8 mouse cellular contexts compared by ENCODE assay signal in genomic region chrX:169986519-169987367, GRCm38 (mm10). TPM values are rescaled to one million over a fixed set of nuclear protein-coding genes. Genes with fewer than 3 reads are reported as not detected.
DNase-seq lines count a peak whose midpoint lies in the region; ATAC-seq and TF ChIP-seq lines count a peak whose summit lies in the region.
"Not testable (repeated sequence)": the region's sequence is repeated elsewhere in the genome, so short reads cannot be mapped to it uniquely, and the experiment has no call there.

No protein-coding gene starts in this region.

- peak; percentile 92 for ATAC-seq in embryonic facial prominence, embryonic 15.5 days (ENCODE audit: insufficient number of reproducible peaks, low FRiP score, low TSS enrichment, low read depth)
- peak; percentile 86 for ATAC-seq in limb, embryonic 12.5 days (ENCODE audit: insufficient number of reproducible peaks, insufficient read depth, low FRiP score, low TSS enrichment, low read depth)
- ATAC-seq in midbrain, embryonic 14.5 days (ENCODE audit: low FRiP score, low TSS enrichment), result peak; percentile 83

- WGBS in embryonic facial prominence, embryonic 15.5 days, result 49% methylated on average over 51 of the region's 51 CpGs
- WGBS in limb, embryonic 12.5 days, result 59% methylated on average over 51 of the region's 51 CpGs
- WGBS in midbrain, embryonic 14.5 days, result 29% methylated on average over 48 of the region's 51 CpGs

- H3K36me3 ChIP-seq in embryonic facial prominence, embryonic 15.5 days, result peaks cover 61% of the 10 kb centered on the region
- peaks cover 75% of the 10 kb centered on the region for H3K36me3 ChIP-seq in limb, embryonic 12.5 days
- H3K36me3 ChIP-seq in midbrain, embryonic 14.5 days (ENCODE audit: control insufficient read depth, insufficient read depth, low read length), result peaks cover 74% of the 10 kb centered on the region

- H3K4me2 ChIP-seq in embryonic facial prominence, embryonic 15.5 days (replicated peaks), result peak overlapping the region; percentile 37
- H3K4me2 ChIP-seq in limb, embryonic 12.5 days, result peak overlapping the region; percentile 37
- H3K4me2 ChIP-seq in midbrain, embryonic 14.5 days (ENCODE audit: low read length), result peak overlapping the region; percentile 44

- peaks cover 39% of the 10 kb centered on the region for H3K9me3 ChIP-seq in embryonic facial prominence, embryonic 15.5 days (replicated peaks)
- H3K9me3 ChIP-seq in limb, embryonic 12.5 days, result peaks cover 74% of the 10 kb centered on the region
- H3K9me3 ChIP-seq in midbrain, embryonic 14.5 days (ENCODE audit: control insufficient read depth, low read length), result peaks cover 57% of the 10 kb centered on the region

- peak overlapping the region; percentile 47 for H3K4me3 ChIP-seq in bone marrow macrophage, adult 2 months (ENCODE audit: insufficient read depth, low read length)
- peak overlapping the region; percentile 29 for H3K4me3 ChIP-seq in embryonic facial prominence, embryonic 15.5 days (replicated peaks)
- H3K4me3 ChIP-seq in limb, embryonic 12.5 days (replicated peaks), result peak overlapping the region; percentile 19
- peak overlapping the region; percentile 25 for H3K4me3 ChIP-seq in midbrain, embryonic 14.5 days (replicated peaks; ENCODE audit: low read depth, low read length)

- not testable (repeated sequence) for TF ChIP-seq POLR2A in bone marrow macrophage, adult 2 months (IDR thresholded peaks at IDR 0.05; ENCODE audit: borderline replicate concordance, low read depth, low read length)

- not testable (repeated sequence) for H3K27me3 ChIP-seq in embryonic facial prominence, embryonic 15.5 days; limb, embryonic 12.5 days; midbrain, embryonic 14.5 days (ENCODE audit: control insufficient read depth, insufficient read depth, low read length)

- H3K9ac ChIP-seq in embryonic facial prominence, embryonic 15.5 days; limb, embryonic 12.5 days (replicated peaks): not testable (repeated sequence)
- peak overlapping the region; percentile 36; the same call in 1 of the 2 replicates for H3K9ac ChIP-seq in midbrain, embryonic 14.5 days (replicated peaks; ENCODE audit: low read length)

- H3K27ac ChIP-seq in bone marrow macrophage, adult 2 months (ENCODE audit: insufficient read depth, low read depth, low read length), result peak overlapping the region; percentile 0; the same call in 1 of the 2 replicates
- peak overlapping the region; percentile 6; the same call in 1 of the 2 replicates for H3K27ac ChIP-seq in embryonic facial prominence, embryonic 15.5 days (replicated peaks)
- peak overlapping the region; percentile 0; the same call in 1 of the 2 replicates for H3K27ac ChIP-seq in limb, embryonic 12.5 days
- peak overlapping the region; percentile 64 for H3K27ac ChIP-seq in midbrain, embryonic 14.5 days (replicated peaks; ENCODE audit: low read depth, low read length)

- DNase-seq in 416B (ENCODE audit: low read depth), result peak; percentile 94
- peak; percentile 88 to 90 for DNase-seq in heart, adult 9 months (ENCODE audit: low spot score in 2 of 2)
- peak; percentile 73 to 88 for DNase-seq in kidney, adult 8-10 months
- peak; percentile 72 for DNase-seq in midbrain, embryonic 14.5 days
- peak; percentile 76 for DNase-seq in spleen, adult 12 weeks (ENCODE audit: low spot score)

- H3K4me1 ChIP-seq in bone marrow macrophage, adult 2 months (ENCODE audit: control insufficient read depth, insufficient read depth, low read length); embryonic facial prominence, embryonic 15.5 days; limb, embryonic 12.5 days (replicated peaks); midbrain, embryonic 14.5 days (ENCODE audit: control insufficient read depth, insufficient read depth, low read length): not testable (repeated sequence)

- not testable (repeated sequence) for TF ChIP-seq CTCF in bone marrow macrophage, adult 2 months (IDR thresholded peaks at IDR 0.05; ENCODE audit: low read depth, low read length)

RNA-seq across cellular contexts. Expression of gene Gm21887, which starts 22.7 kb away (rescaled TPM):
- polyA plus RNA-seq in bone marrow macrophage, adult 2 months (2012; ENCODE audit: insufficient read depth, insufficient read length, missing spikeins), result 94.6 and 113 TPM in 2 replicates
- polyA plus RNA-seq in embryonic facial prominence, embryonic 15.5 days (2015; fragmentation: Nextera tagmentation; extraction: Ambion mirVana), result 190 and 192 TPM in 2 replicates
- polyA plus RNA-seq in limb, embryonic 12.5 days (2016; fragmentation: Nextera tagmentation; extraction: Ambion mirVana), result 190 and 276 TPM in 2 replicates
- polyA plus RNA-seq in midbrain, embryonic 14.5 days (2014; fragmentation: Nextera tagmentation; extraction: Ambion mirVana), result 126 and 339 TPM in 2 replicates

Comparison
In these comparisons a context has a peak if more than half of its experiments do, and no peak if none do; other contexts are left out.
1. Peak in every context shown above with its lines: DNase-seq, ATAC-seq, H3K4me3 ChIP-seq and H3K27ac ChIP-seq.
2. H3K27ac ChIP-seq: peak in every context shown above with its lines; median percentile 64 in midbrain, embryonic 14.5 days; 6 in embryonic facial prominence, embryonic 15.5 days; 0 in bone marrow macrophage, adult 2 months; 0 in limb, embryonic 12.5 days.